Mouse (Mus musculus) kidney, adult 2 months (tissue): Measurements from ENCODE around the gene Scn5a.

Experiments used
- CTCF ChIP-seq: fragments of 200-500 bp; conservative IDR thresholded peaks from 2 replicates; pipeline ENCODE4 v1.5.1; 2011; ENCODE audit warnings: low read depth, mild to moderate bottlenecking, control low read depth, low read length, moderate library complexity, mixed read lengths; ENCODE audit not compliant: insufficient read depth, insufficient read length
- POLR2A ChIP-seq: fragments of 200-500 bp; IDR thresholded peaks from one replicate; pipeline ENCODE4 v1.6.1; 2011; ENCODE audit warnings: low read depth, low read length, control low read depth

DNA sequence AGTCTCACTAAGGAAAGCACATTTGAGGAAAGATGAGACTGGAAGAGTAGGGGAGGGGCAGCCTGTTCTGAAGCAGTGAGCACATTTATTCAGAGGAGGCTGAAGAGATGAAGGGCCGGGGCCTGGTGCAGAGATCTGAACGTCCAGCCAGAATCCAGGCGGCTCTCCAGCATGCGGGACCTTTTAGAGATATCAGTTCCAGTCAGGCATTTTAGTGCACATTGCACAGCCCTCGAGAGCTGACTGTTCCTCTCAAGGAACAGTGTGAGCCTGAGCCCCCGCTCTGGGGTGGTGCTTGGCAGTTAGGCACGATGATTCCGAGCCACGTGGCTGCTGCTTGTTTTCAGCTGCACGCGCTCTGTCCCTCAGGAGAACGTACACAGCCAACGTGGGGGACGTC is 121.7 kb downstream of the Scn5a start:
- TF ChIP-seq CTCF: no peak
- no peak for TF ChIP-seq POLR2A
